Mouse (Mus musculus) gastrocnemius, postnatal 14 days (tissue): ENCODE data around the gene Emx1. TPM values are rescaled to one million over a fixed set of nuclear protein-coding genes. Genes with fewer than 3 reads are reported as not detected.
"Not testable (repeated sequence)": the region's sequence is repeated elsewhere in the genome, so short reads cannot be mapped to it uniquely, and the experiment has no call there.

Source experiments
- DNase-seq: peaks from one replicate; pipeline ENCODE4 v3.0.0; 2021; ENCODE audit warnings: mixed read lengths
- intact Hi-C: fragments of 180-260 bp; cut with DNase I; formaldehyde crosslinking; loops from one replicate; pipeline ENCODE4 v1.15.1; 2025; ENCODE audit warnings: low total_unique reads
- long read RNA-seq, 2 experiments: library from polyadenylated mRNA; stranded (forward); transcript quantifications; one replicate each; pipeline ENCODE4 v2.0.0; 2021
- total RNA-seq, 2 experiments: library from RNA; stranded (reverse); gene quantifications; 2 replicates each; pipeline ENCODE4 v1.2.3; 2021

Emx1 gene
- total RNA-seq = not detected
- long read RNA-seq, experiment 1 = 0 reads
- long read RNA-seq, experiment 2 = 0 reads

DNA sequence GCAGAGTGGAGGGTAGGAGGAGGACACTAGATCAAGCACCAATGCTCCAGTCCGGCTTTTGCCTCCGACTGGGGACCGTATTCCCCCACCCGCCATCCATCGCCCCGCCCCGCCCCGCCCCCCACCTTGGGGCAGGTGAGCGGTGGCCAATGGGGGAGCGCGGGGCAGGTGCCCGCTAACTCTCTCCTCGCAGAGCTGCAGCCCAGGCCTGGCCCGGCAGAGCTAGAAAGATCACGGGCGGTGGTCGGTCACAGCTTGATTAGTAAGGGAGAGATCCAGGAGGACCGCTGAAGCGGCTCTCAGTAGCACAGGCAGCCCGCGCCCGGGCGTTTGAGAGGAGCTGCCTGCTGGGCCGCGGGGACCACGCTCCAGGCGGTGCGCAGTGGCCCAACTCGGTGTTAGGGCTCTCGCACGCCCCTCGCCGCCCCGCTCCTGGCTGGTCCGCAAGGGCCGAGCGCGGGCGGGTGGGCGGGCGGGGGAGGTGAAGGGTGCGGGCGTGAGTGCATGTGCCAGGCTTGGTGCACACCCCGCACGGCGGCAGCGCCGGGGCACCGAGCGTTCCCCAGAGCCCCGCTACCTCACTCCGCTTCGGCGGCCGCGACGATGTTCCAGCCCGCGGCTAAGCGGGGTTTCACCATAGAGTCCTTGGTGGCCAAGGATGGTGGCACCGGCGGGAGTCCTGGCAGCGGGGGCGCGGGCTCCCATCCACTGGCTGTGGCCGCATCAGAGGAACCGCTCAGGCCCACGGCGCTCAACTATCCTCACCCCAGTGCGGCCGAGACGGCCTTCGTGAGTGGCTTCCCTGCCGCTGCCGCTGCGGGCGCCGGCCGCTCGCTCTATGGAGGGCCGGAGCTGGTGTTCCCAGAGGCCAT is at the start of gene Emx1:
Emx1 (plus strand) TSS at position 99 of the 872 bp plus-strand sequence.
- intact Hi-C loops = no loop called here
- DNase-seq = no peak

DNA sequence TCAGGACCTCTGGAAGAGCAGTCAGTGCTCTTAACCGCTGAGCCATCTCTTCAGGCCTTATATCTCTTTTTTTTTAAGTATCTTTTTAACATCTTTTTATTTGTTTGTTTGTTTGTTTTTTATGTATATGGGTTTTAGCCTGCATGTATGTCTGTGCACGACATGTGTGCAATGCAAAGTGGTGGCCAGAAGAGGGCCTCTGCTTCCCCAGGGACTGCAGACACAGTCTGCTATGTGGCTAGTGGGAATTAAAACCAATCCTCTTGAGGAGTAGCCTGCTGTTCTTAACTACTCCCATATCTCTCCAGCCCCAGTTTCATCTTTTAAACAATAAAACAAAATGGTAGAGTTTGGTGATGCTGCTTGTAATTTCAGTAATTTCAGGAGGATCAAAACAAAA is 47.7 kb upstream of the Emx1 start:
- no peak for DNase-seq
- intact Hi-C loops = no loop called here

DNA sequence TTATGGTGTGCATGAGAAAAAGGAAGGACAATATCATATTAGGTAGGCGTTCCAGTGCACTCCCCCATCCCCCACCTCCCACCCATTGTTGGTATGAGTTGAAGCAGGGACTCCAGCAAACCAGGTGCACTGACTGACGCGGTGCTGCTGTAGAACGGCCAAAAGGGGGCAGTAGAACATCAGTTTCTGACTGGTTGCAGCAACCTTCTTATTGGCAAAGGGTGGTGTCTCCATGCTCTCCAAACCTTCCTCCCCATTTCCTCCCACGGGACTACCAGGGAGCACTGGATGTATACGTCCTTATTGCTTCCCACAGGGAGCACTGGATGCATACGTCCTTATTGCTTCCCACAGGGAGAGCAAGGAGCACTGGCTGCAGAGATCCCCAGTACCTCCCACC is 46.2 kb upstream of the Emx1 start:
- DNase-seq, intact Hi-C loops: not testable (repeated sequence)

DNA sequence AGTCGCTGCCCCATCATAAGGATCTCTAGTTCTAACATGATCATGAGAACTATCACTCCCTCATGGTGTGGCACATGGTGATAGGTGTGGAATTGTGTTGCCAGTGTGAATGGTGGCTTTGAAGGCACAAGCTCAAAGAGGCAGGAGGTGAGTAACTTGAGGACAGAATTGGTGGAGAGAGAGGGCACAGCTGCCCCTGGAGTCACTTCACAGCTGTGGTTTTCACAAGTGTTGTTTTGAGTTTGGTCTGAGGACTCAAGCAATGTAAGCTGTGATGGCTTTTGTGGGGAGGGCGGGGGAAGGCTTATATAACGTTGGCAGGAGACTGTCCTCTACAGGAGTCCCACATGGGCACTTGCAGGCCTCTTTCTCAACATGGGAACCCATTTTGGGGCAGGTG is 42.8 kb upstream of the Emx1 start:
- no peak for DNase-seq
- intact Hi-C loops = no loop called here

DNA sequence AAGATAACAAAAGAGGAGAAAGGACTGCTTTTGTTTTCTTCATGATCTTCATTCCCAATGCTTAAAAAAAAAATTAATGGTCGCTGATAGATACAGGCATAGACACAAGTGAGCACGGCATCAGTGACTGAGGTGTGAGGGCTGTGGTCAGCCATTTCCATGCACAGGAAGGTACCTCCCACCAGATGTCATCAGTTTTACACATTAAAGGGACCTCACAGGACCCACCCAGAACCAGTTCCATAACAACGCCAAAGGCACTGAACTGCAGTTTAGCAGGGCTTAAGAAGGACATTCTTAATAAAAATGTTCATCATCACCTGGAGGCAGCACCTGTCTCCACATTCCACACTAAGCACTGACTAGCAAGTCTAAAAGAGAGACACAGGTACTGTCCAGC is 39.6 kb upstream of the Emx1 start:
- no peak for DNase-seq
- intact Hi-C loops = no loop called here

DNA sequence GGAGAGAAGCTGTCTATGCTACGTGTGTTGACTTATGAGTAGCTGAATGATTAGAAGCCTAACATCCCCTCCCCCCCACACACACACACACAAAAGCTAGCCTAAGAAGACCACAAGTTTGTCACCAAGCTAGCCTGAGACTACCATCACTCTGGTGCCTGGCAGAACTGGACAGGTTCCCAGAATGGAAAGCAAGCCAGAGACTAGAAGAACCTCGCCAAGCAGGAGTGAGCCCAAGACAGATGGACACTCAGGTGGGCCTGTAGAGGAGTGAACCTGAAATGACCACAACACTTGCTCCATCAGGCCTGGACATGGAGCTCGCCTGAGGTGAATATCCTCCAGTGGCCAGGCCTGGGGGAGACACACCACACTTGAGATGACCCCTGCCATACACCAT is 36.9 kb upstream of the Emx1 start:
- DNase-seq = no peak
- intact Hi-C loops = loop anchor here (5.0 kb wide), 1 partner anchor 247 kb away; no protein-coding TSS in a partner anchor

DNA sequence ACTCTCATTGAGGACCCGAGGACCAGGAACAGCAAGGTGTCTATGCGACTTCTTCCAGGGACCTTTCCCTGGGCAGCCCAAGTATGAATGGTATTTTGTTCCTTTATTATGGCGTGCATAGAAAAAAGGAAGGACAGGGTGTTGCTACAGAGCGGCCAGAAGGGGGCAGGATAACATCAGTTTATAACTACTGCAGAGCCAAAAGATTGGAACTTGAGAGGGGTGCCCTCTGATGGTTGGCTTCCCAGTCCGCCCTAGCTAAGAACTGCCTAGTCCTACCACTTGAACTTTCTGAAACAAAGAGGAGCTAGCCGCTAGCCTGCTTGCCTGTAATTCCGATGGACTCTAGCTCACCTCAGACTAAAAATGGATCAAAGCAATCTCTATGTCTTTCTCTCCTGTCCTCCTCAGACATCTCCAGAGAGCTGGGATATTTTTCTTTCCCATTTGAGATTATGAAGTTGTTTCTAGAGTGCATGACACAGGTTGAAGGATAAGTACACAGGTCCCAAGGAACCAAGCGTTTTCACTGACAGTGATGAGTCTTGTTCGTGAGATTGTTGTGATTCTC is 33.2 kb upstream of the Emx1 start:
- intact Hi-C loops = loop anchor here (5.0 kb wide), 1 partner anchor 243 kb away; no protein-coding TSS in a partner anchor
- DNase-seq = peak; percentile 62

DNA sequence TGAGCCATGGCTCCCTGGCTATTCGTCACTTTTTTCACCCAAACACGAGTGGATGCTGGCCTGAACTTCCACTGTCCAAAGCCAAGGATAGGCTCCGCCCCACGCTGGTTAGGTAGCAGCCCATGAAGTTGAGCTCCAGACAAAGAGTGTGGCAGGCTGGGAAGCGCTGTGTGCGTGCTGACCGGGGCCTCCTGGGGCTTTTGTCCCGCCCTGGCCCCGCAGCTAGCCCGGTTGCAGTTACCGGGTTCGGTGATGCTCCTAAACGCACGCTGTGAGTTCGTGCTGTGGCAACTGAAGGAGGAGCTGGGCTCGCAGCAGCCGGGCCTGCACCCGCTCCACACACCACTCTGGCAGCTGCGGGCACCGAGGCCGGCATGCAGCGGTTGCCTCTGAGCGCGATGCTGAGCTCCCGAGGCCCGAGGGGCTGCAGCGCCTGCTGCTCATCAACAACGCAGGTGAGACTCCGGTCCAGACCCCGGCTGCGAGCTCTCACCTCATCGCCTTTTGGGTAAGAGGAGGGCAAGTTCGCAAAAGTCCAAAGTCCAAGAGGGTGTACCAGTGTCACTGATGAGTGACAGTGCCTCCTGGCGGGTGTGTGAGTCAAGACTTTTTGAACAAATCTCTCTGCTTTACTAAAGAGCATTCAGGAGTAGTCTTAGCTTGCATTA is 32.2 kb upstream of the Emx1 start:
- intact Hi-C loops = loop anchor here (5.0 kb wide), 1 partner anchor 242 kb away; no protein-coding TSS in a partner anchor
- DNase-seq = peak; percentile 59

DNA sequence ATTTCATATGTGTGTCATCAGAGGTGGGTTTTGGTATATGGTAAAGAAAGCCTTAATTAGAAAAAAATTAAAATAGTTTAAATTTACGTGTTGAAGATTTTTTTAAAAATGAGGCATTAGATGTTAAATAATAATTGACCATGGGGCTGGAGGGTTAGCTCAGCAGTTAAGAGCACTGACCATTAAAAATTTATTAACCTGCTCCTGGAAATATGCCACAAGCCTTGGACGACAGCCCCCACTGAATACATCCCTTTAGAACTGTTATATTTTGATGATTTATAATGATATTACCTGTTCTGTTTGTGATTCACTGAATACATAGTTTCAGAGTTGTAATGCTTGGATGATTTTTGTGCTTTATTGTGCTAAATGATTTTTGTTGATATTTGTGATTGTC is 30.7 kb upstream of the Emx1 start:
- DNase-seq, intact Hi-C loops: not testable (repeated sequence)

DNA sequence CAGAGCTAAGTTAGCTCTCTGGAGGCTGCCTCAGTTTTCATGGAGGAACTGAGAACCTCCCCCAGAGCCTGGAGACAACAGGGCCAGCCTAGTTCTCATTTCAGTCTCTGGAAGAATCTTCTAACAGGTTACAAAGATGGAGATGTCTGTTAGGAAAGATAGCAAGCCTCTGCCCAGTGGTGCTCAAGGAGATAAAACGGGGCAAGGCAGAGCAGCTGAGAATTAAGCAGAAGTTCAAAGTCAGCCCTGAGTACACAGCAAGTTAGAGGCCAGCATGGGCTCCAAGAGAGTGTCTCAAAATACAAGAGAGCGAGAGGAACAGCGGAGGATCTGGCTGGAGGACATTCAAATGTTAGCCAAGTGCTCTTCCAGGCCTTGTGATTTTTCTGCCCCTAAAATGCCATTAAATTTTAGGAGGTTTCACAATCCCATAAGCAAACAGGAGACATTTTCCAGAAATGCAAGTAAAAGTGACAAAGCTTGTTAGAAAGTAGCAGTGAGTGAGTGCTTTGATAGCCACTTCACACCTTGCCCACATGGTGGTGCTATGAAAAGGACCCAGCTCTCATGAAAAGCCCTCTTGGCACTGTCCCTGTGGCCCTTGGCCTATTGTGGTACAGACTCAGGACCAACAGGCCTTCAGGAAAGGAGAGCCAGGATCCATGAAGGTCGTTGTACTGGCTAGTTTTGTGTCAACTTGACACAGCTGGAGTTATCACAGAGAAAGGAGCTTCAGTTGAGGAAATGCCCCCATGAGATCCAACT is 29.0 kb upstream of the Emx1 start:
- DNase-seq, intact Hi-C loops: not testable (repeated sequence)

DNA sequence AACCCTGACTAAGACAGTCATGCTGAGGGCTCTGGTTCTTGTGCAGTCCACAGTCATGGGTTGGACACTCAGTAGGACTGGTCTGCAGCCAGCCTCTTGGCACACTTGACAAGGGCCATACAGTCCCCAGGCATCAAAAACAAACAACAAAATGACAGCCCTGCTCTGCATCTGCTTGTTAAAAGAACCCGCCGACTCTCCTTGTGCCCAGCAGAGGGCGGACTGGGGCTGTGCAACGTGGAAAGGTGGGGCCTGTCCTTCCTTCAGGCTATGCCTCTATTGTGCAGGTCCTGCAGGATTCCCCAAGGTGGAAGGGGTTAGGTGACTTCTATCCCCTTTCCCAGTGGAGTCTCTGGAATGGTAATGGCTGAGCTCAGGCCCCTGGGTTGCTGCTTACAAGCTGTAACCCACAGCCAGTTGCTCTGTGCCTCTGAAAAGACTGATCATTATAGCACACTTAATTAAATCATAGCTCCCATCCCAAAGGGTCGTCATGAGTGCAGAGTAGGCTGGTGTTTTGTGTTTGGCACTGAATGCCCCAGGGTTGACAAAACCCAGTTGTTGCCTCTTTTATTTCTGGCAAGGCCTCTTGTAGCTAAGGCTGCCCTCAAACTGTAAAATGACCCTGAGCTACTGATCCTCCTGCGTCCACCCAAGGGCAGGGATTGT is 28.0 kb upstream of the Emx1 start:
- peak; percentile 59 for DNase-seq
- intact Hi-C loops = not testable (repeated sequence)

DNA sequence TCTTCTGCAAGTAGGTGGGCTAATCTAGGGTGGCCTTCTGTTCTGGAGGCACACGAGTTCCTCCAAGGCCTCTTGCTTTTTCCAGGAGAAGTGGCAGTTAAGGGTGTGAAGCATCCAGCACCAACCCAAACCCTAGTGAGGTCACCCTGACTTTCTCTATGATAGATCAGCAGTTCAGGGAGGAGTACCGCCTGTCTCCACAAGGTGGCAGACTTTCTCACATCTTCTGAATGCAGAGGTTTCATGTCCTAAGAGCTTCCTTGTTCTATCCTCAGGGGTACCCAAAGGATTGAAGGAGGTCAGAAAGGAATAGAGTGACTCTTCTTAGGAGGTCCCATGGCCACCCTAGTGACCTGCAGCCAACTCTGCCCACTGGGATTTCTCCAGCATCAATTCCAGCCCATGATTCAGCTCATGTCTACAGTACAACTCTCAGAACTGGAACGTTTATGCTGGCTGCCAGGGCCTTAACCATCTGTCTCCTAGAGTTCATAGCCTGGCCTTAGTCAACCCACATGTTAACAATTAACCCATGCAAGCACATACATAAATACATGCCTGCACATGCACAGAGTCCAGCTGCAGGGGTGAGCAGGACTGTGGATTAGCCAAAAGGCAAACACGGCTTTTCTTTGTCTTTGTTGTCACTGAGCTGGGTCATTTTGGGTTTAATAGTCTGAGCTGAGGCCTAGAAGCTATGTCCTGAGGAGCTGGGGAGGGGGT is 26.9 kb upstream of the Emx1 start:
- intact Hi-C loops = loop anchor here (5.0 kb wide), 1 partner anchor 77 kb away; no protein-coding TSS in a partner anchor
- peak; percentile 70 for DNase-seq

DNA sequence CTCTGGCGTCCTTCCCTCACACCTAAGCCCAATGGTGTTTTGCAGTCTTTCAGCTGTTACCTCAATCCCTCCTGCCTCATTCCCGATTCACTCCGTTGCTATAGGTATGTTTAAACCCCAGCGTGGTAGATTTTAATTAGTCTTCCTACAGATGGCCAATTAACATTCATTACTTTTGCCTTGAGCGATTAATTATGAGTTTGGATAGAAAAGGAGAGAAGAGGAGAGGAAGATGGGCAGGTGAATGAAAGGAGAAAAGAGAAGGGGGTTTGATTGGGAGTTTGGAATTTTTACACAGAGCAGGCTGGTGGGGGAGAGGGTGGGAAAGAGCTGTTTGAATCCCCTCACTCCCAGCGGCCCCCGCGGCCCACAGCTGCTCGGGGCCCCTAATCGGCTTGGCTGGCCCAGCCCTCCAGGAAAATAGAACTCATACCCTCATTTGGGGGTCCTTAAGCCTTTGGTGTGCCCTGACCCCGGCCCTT is 21.8 kb upstream of the Emx1 start:
- no peak for DNase-seq
- intact Hi-C loops = no loop called here

DNA sequence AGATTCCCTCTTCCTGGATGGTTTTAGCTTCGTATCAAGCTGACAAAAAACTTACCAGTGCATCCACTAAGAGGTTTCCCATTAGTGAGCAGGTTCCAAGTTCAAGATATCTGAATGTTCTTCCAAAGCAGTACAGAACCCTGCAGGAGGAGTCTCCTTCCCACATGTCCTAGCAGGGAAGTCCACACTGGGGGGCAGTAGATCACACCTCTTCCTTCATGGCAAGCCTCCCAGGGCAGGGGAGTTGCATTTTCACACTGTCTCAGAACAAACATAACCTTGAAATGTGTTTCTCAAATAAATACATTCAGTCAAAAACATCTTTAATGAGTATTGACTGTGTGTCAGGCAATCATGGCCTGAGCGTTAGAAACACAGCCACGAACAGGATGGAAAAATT is 7.7 kb upstream of the Emx1 start:
- no peak for DNase-seq

DNA sequence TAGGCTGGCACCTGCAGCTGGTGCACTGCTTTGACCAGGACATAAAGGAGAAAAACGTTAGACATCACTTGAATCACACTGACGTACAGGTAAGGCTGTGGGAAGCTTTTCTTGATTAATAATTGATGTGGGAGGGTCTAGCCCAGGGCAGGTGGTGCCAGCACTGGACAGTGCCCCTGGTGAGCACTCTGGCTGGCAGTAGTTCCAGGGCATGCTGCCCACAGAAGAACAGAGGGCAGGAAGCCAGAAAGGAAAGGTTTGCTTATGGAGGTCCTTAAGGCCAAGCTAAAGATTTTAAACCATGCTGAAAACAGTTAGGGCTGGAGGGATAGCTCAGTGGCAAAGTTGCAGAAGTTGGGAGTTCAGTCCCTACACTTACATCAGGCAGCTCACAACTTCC is 7.2 kb upstream of the Emx1 start:
- intact Hi-C loops = no loop called here
- no peak for DNase-seq

More for the DNA sequence above, 7.7 kb upstream of the Emx1 start:
- intact Hi-C loops = no loop called here

DNA sequence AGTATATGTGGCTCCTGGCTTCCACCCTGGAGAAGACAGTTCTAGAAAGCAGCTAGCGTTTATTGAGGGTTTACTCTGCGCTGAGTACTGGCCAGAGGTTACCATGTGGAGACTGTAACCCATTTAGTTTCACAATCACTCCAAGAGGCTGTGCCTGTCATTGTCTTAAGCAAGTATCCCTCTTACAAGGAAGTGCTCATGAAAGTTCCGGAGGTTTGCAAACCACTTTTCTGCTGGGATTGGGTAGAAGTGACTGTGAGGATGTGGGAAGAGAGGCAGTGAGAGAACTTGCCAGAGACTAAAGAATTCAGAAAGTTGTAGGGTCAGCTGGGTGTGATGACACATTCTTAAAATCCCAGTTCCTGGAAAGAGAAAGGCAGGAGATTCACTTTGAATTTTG is 3.3 kb upstream of the Emx1 start:
- no peak for DNase-seq
- intact Hi-C loops = no loop called here

DNA sequence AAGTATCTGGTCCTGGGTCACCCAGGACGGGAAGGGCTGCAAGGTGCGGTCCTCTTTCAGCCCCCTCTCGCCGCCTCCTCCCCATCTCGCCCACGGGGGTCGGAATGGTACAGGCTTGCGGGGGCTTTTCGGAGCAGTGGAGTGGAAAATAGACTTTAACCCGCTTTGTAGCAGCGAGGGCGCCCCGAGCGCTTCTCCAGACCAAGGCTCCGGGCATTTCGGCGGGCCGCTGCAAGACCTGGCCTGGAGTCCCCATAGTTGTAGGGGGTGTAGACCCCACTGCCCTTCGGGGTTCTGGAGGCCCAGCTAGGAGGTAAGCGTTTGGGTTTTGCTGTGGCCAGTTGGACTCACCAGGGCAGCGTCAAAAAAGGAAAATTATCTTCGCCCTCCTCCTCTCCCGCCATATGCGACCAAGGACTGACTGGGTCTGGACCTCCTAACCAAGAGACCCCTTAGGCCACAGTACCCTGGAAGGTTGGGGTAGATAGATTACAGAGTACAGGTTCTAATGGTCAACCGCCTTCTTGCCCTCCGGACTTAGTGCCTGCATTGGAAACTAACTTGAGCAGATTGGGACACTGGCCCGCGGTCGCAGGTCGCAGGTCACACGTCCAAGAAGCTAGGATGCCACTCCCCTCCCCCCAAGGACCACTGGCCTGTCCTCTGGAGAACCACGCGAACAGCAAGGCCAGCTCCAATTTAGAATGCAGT is 1.1 kb upstream of the Emx1 start:
- intact Hi-C loops = no loop called here

DNA sequence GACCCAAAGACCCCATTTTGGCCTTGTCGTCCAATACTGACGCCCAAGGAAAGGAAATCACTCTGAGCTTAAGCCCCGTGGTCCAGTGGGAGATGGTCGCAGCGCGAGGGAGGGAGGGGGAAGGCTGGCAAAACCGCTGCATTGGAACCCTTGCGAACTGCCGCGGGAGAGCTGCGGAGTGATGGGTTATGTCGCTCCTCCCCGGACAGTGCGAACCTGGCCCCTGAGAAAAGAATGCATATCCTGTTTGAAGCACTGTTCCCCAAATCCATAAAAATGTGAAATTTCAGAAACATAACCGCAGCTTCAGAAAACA is 536 bp upstream of the Emx1 start:
- intact Hi-C loops = no loop called here

More for the DNA sequence above, 1.1 kb upstream of the Emx1 start:
- no peak for DNase-seq

More for the DNA sequence above, 536 bp upstream of the Emx1 start:
- no peak for DNase-seq
